Mouse (Mus musculus) liver, embryonic 18 days (tissue): Measurements from ENCODE around the gene Gnas. TPM values are rescaled to one million over a fixed set of nuclear protein-coding genes. Genes with fewer than 3 reads are reported as not detected.

Experiments
- polyA plus RNA-seq: library from polyadenylated mRNA; depleted of rRNA; stranded (reverse); fragments of >200 nt; gene quantifications from 2 replicates; pipeline ENCODE4 v1.2.3, GENCODE M21; 2012; rRNA removed

Gene Gnas
- polyA plus RNA-seq = 313 and 331 TPM in 2 replicates

GRCm38 (mm10) chr2:174284011-174284410 lies at the start of gene Gnas:
Gene Gnas, plus strand, starts transcription at chr2:174284320.

GRCm38 (mm10) chr2:174346612-174346998 lies 62.5 kb downstream of the Gnas start, which contains the start of gene Gm20721:
Gene Gm20721, minus strand, starts transcription at chr2:174346712.

Other genes with a start within 250 kb of the Gnas start
- gene Stx16, start 208.0 kb upstream of the Gnas start, polyA plus RNA-seq = 13.3 and 14.6 TPM in 2 replicates
- 34.9 and 40.9 TPM in 2 replicates for gene Npepl1, start 174.0 kb upstream of the Gnas start, polyA plus RNA-seq
- gene Gm20721, start 62.4 kb downstream of the Gnas start, polyA plus RNA-seq = 0.52 and 0.77 TPM in 2 replicates
- 34.9 and 35.1 TPM in 2 replicates for gene Nelfcd, start 131.5 kb downstream of the Gnas start, polyA plus RNA-seq
- 120 and 125 TPM in 2 replicates for gene Ctsz, start 154.7 kb downstream of the Gnas start, polyA plus RNA-seq
- 20.6 and 21.4 TPM in 2 replicates for gene Tubb1, start 166.4 kb downstream of the Gnas start, polyA plus RNA-seq
- 234 and 260 TPM in 2 replicates for gene Atp5e, start 179.8 kb downstream of the Gnas start, polyA plus RNA-seq
- 43.0 and 44.3 TPM in 2 replicates for gene Prelid3b, start 188.8 kb downstream of the Gnas start, polyA plus RNA-seq